Mouse (Mus musculus) urinary bladder, postnatal 36 days (tissue): ENCODE data around the gene Ticrr.
A peak's percentile ranks its signal among the peaks of the same experiment; 100 is the strongest.

Experiments used
- DNase-seq, 2 experiments: peaks; one replicate each; pipeline ENCODE4 v3.0.0; 2022; ENCODE audit warnings: low spot score in 2 of 2, mixed read lengths in 1 of 2

Gene Ticrr

DNA sequence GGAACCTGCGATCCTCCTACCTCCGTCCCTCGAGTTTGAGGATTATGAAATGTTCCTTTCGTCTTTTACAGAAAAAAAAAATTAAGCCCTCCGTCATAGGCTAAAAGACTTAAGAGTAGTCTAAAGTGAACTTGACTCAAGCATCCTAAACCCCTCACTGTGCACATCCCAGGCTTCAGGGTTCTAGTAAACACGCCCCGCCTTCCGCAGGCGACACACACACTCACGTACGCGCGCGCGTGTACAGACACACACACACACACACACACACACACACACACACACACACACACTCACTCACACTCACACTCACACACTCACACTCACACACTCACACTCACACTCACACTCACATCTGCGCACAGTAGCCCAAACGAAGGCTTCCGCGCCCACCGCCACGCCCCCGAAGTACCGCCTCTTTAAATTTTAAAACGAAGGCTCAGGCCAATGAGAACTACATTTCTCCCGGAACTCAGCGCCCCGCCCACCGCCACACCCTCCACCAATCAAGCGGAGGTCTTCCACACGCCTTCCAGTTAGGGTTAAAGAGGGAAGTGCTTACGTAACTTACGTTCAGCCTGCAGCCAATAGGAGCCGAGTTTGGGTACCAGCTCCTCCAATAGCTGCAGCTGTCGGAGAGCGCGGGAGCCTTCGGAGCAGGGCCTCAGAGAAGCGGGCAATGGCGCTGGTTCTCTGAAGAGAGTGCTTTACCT, at the start of gene Ticrr:
Gene Ticrr (plus strand): TSS at position 619 of the 713 bp plus-strand sequence.
- peak; percentile 94 to 97 for DNase-seq

DNA sequence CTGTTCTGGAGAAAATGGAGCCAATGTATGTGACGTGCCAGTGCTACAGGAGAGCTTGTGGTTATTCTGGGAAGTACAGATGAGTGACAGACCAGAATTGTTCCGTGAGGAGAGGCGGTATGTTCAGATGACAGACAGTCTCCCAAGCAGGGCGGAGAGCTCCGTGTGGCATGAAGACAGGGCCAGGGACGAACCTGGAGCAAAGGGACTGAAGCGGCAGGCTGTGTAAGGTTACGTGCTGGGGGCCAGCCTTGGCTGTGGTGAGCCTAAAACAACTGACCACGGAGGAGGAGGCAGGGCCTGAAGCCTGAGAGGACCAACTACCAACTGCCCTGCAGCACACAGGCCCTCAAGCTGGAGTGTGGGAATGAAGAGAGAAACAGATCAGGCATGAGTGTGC, 48.1 kb upstream of the Ticrr start:
- no peak for DNase-seq

DNA sequence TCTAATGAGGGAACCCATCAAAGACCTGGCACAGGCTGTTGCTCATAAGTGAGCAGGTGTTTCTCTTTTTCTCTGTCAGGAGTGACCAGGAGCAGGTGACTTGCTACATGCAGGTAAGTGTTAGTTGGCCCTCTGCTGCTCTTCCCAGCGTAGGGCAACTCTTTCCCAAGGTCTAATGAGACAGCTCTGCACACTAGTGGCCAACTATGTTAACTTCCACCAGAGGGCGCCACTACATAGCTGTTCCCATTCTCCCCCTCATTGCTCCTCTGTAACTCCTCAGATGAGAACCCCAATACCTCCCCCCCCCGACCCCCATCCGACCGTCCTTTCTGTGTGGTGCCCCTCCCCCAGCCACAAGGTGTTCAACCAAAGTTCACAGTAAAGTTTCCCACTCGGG, 47.2 kb upstream of the Ticrr start:
- peak; percentile 17 to 47 for DNase-seq

DNA sequence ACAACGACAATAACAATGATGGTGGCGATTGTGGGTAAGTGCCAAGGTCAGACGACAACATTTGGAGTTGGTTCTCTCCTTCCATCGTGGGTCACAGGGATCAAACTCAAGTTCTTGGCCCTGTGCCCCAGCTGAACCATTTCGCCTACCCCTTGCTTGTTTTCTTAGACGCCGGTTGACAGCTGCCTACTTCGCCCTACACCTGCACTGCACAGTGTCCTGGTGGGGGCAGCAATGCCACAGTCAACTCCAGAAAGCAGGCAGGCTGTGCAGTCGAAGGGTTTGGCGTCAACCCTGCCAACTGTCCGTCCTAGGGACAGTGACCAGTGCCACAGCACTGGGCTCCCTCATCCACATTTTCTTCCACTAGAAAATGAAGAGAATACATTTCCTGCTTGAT, 46.7 kb upstream of the Ticrr start:
- DNase-seq: no peak

DNA sequence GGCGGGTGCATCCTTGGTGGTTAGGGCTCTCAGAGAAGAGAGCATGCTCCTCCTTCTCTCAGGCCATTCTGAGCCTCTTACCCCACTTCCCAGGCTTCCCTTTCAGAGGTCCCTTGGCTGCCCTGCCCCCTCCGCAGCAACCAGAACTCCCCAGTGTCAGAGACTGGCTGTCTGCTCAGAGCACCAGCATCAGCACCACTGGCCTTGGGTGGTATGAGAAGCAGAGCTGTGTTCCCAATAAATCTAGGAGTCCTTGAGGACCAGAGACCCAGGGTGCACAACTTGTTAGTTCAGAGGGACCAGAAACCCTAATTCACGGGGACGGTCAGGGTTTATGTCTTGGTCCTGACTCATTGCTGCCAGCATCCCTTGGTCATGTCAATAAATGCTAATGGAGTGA, 45.0 kb upstream of the Ticrr start:
- no peak for DNase-seq

DNA sequence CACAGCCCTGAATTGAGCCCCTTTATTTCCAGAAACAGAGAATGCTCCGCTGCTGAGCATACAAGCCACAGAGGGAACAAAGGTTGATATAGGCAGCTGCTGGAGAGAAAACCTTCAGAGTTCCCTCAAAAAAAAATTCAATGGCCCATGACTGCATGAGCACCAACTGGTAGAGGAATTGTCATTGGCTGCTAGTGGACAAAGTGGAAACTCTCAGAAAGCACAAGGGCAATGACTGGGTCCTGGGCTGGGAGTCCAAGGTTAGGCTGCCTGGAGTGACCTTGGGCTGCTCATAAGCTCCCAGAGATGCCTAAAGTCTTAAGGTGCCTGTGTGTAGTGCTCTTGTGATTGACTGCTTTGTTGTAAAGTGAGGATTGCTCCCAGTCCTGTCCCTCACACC, 44.1 kb upstream of the Ticrr start:
- DNase-seq: no peak

DNA sequence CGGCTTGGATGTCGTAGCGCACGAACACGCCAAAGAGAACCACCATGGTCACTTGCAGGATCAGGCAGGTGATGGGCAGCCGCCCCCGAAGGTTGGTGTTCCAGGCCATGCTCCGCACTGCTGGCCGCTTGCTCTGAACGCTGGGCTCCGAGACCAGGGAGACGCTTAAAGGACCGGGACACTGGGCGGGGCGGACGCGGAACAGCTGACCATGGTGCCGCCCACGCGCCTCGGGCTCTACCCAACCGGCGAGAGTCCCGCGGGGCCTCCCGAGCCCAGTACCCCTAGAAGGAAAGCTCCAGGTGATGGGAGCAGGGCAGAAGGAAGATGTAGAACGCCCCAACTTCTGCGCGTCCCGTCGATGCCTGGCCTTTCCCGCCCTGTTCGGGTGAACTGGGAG, 42.6 kb upstream of the Ticrr start, which contains the start of gene Rhcg:
Gene Rhcg (minus strand): TSS at position 240 of the 400 bp plus-strand sequence.
- DNase-seq: no peak

DNA sequence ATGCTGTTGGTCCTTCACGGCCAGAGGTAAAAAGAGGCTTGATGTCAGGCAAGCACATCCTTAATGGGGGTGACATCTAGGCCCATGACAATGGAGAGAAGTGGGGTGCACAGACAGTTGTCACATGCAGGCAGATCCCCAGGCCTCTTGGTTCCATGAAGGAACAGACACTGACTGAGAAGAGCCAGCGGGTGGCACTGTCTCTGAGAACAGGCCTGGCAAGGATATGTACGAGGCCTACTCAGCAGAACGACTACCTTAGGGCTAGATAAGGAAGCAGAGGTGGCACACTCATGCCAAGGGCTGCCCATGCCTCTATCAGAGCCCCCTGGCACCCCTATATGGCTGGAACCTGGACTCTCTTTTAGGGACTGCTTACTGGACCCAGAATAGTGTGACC, 40.5 kb upstream of the Ticrr start:
- DNase-seq: no peak

DNA sequence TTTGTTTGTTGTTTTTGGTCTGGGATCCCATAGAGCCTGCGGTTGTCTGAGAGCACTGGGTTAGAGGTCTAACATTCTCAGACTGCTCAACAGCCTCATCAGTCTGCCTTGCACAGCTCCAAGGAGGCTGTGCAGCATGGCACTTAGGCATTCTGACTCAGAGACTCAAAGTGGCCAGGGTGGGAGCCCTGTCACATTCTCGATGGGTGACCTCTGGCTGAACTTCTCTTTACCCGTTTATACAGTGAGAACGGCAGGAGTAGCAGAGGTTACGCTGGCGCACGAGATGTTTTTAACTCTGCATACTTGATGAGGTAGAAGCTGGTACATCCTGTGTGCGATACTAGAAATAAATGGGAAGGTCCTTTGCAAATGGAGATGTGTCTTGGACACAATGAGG, 36.9 kb upstream of the Ticrr start:
- DNase-seq: no peak

DNA sequence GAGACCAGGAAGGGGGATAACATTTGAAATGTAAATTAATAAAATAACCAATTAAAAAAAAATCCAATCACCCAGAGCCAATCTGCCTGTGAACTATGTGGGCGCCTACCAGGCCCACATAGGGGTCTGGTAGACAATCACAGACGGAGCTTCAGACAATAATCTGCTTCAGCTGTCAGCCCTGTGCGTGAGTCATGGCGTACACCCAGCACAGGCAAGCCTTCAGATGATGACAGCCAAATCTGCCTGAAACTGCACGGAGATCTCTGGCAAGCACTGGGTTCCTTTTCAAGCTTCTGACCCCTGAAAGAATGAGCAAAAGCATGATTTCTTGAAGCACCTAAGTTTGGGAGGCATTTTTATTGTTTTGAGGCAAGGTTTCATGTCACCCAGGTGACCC, 33.8 kb upstream of the Ticrr start:
- no peak for DNase-seq

DNA sequence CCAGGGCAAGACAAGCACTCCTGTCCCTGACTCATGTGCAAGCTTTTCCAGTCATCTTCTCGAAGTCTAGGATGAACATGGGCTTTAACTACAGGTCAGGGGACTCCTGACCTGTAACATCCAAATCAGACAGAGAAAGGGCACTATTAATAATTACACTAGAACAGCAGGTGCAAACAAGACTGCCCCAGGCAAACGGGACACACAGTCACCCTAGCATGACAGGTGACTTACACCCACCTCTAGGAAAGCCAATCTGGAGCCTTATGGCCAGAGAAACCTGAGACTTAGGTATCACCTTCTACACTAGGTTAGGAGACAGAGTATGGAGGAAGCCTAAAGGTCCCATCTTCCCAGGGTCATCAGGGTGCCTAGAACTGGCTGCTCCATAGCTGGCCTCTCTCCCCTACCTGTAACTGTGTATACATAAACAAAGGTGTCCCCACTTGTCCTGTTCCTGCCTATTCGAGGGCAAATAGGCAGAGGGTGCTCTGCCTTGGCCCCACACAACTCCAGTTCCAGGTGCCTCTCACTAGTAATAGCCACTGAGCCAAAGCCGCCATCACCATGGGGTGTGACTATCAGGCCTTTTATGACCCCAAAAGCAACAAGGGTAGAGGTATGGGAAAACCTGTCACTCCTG, 31.6 kb upstream of the Ticrr start:
- no peak for DNase-seq

DNA sequence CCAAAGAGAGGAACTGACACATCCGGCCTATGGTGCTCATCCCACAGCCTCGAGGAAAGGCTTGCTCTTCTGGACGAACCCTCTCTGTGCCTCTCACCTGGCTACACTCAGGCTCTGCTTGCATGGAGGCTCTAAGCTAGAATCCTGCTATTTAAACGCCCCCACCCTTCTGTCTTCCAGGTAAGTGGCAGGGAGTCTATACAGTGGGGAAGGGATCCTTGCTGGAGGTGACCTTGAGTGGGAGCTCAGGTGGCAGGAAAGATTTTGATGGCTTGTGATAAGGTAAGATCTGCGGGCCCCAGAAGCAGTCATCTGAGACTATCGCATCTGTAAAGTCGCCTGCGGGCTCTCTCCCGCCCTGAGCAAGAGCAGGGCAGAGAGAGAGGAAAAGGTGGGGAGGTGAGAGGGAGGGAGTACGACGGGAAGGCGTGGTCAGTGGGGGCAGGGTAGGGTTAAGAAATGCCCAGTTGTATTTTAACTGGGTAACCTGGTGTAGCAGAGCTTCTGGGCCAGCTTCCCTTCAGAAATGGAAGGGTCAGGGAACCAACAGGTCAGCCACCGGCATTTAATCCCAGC, 28.1 kb upstream of the Ticrr start:
- no peak for DNase-seq

DNA sequence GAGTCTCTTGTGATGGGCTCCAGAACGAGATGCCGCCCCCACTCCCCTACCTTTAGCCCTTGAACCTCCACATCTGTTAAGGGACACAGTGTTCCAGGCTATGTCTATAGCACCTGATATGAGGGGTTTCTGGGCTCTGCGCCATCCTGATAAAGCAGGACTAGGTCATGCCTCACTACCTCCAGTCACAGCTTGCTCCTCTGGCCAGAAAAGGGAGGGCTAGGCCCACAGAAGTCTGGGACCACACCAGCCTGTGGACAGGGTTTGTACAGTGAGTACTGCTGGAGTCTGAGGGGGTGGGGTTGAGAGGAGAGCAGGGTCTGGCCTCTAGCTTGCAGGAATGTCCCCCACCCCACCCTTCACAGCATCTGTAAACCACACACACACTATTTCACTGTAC, 12.8 kb upstream of the Ticrr start:
- no peak for DNase-seq

DNA sequence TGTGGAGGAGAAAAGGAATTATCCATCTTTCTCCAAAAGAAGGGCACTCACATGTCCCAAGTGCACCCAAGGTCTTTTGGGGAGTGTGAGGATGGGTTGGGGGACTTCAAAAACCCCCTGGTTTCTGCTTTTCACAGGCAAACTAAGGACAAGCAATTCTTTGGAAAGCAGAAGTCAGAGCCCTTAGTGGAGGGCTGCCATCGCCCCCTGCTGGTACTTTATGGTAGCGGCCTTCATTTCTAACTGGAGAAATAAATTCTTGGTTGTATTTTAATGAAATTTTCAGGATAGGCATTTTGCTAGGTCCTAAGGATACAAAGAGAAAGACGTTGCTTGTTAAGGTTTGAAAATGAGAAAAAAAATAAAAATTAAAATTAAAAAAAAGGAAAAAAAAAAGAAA, 11.0 kb upstream of the Ticrr start:
- peak in 1 of 2 experiments; percentile 10 for DNase-seq

DNA sequence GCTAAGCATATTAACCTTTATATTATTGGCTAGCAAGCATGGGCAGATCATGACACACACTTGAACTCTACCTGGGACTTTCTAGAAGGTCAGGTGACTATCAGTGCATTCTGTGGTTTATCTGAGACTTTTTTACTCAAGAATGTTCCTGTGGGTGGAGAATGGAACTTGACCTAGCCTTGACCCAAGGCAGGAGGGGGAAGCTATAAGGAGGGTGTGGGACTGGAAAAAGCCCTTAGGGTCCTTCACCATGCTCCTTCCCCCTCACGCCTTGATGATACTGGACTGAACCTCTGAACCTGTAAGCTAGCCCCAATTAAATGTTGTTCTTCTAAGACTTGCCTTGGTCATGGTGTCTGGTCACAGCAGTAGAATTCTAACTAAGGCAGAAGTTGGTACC, 5.8 kb upstream of the Ticrr start:
- DNase-seq: no peak

DNA sequence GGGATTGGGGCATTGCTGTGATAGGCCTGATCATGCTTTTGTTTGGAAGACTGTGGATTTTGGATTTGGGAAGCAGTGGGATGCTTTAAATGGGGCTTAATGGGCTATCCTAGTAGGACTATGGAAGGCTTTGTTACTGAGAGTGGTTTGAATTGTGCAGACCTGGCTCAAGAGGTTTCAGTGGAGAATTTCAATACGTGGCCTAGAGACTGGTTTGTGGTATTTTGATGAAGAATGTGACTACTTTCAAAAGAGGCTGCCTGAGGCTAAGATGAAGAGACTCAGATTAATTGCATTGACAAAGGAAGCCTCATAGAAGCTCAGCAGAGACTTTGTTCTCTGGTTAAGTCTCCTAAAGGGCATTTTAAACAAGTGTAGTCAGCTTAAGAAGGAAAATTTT, 5.4 kb upstream of the Ticrr start:
- no peak for DNase-seq

DNA sequence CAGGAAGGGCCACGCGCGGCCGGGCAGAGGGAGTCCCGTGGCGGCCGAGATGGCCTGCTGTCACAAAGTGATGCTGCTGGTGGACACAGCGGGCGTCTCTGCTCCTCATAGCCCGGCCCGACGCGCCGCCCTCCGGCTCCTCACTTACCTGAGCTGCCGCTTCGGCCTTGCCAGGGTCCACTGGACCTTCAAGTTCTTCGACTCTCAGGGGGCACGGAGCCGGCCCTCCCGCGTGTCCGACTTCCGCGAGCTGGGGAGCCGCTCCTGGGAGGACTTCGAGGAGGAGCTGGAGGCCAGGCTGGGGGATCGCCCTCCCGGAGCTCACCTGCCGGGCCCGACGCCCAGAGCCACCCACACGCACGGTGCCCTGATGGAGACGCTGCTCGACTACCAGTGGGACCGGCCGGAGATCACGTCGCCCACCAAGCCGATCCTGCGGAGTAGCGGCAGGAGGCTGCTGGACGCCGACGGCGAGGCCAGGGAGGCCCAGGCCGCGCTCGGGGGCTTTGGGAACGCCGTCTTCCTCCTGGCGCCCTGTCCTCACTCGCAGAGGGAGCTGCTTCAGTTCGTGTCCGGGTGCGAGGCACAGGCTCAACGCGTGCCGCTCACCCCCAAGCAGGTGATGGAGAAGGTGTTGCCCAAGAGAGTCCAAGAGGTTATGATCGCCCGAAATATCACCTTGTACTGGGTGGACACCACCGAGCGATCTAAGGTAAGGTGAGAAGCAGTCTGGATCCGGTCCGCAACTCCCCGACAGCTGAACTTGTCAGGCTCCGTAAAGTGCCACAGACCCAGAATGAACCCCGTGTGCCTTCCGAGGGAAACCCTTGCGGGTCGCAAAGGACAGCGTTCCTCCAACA, 525 bp downstream of the Ticrr start:
- no peak for DNase-seq

DNA sequence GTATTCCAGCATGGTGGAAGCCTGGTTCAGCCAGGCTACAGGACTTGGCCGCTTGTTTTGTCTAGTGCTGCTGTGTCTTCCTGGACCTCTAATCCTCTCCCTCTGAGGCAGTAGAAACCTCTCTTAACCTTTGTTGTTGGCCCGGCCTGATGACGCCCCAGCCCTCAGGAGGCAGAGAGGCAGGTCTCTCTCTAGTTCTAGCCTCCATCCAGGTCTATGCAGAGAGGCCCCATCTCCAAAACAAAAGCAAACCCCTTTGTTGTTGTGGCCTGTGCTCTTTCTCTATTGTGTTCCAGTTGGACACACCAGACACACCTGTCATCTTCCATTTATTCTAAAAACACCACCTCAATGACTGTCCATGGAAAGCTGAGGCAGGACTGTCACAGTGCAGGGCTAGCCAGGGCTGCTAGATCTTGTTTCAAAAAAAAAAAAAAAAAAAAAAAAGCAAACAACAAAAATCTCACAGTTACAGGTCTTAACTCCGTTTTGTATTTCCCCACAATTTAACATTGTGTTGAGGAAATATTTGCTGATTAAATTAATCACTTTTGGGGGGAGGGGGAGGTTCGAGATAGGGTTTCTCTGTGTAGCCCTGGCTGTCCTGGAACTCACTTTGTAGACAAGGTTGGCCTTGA, 1.4 kb downstream of the Ticrr start:
- no peak for DNase-seq

DNA sequence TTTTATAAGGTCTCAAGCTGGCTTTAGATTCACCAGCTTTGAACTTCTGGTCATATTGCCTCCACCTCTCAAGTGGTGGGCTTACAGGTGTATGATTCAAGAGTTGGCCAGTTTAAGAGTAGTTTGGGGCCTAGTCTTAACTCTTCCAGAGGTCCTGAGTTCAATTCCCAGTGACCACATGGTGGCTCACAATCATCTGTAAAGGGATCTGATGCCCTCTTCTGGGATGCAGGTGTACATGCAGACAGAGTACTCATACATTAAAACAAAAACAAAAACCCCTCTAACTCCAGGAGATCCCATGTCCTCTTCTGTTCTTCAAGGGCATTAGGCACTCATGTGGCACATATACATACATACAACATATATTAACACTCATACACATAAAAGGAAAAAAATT, 6.7 kb downstream of the Ticrr start:
- no peak for DNase-seq

DNA sequence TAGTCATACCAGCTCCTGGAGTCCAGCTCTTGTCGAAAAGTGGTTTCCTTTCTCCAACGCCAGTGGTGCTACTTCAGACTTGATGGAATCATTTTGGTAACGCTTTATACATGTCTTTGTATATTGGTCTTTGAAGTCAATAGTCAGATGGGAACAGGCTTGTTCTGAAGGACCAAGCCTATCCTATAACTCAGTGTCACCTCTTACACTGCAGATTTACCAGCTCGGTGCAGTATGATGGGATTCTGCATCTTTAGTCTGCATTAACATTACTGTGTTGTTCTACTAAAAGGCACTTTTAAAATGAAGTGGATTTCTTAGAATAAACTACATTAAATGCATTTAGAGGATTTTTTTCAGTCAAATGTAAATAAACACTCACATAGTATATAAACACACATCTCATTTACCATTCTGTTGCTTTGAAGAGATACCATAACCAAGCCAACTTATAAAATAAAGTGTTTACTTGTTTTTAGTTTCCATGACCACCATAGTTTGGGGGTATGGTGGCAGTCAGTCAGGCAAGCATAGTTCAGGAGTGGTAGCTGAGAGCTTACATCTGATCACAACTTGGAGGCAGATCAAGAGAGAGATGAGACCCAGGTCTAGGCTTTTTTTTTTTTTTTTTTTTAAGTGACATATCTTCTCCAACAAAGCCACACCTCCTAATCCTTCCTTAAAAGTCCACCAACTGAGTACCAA, 11.1 kb downstream of the Ticrr start:
- DNase-seq: no peak

DNA sequence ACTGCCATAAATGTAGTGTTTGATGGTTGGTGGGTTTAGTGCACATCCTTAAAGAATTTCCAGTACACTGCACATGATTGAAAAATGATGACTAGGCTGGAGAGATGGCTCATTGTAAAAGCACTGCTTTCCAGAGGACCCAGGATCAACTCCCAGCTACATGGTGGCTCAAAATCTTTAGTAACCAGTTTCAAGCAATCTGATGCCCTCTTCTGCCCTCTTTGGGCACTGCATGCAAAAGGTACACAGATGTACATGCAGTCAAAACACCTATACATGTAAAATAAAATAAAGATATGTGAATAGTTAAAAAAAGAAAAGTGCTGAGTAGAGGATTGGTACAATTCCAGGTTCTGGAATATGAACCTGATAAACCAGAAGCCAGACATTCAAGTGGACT, 19.2 kb downstream of the Ticrr start:
- DNase-seq: no peak
